Mouse (Mus musculus) G1E (cell line): Measurements from ENCODE around the gene Mia3. TPM values are rescaled to one million over a fixed set of nuclear protein-coding genes. Genes with fewer than 3 reads are reported as not detected.
"Not testable (repeated sequence)": the region's sequence is repeated elsewhere in the genome, so short reads cannot be mapped to it uniquely, and the experiment has no call there.

ENCODE experiments used
- ATAC-seq: 2 replicates; pipeline ENCODE4 v1.8.0; 2016; ENCODE audit warnings: mild to moderate bottlenecking; ENCODE audit not compliant: insufficient number of reproducible peaks, poor library complexity, low FRiP score, severe bottlenecking; ENCODE audit errors: extremely low read depth
- DNase-seq: peaks from one replicate; pipeline ENCODE4 v3.0.0; 2012; ENCODE audit warnings: low spot score
- H3K27me3 ChIP-seq: 2 replicates; pipeline ENCODE4 v1.6.1; 2012; ENCODE audit warnings: mild to moderate bottlenecking, low read length, inconsistent platforms; ENCODE audit not compliant: insufficient read depth
- H3K36me3 ChIP-seq: replicated peaks from 2 replicates; pipeline ENCODE3; 2012; ENCODE audit warnings: mild to moderate bottlenecking, inconsistent platforms
- H3K4me1 ChIP-seq: 2 replicates; pipeline ENCODE4 v1.6.1; 2012; ENCODE audit warnings: low read depth, low read length, inconsistent platforms, mixed read lengths; ENCODE audit not compliant: insufficient read depth
- H3K4me3 ChIP-seq: 2 replicates; pipeline ENCODE4 v1.5.1; 2012; ENCODE audit warnings: low read depth, mild to moderate bottlenecking, inconsistent platforms, low read length, moderate library complexity, mixed read lengths
- H3K9me3 ChIP-seq: replicated peaks from 2 replicates; pipeline ENCODE4 v1.6.1; 2012; ENCODE audit warnings: inconsistent platforms
- CTCF ChIP-seq: IDR thresholded peaks from 2 replicates; pipeline ENCODE4 v1.5.1; 2012; ENCODE audit warnings: low read depth, low read length, inconsistent platforms, mixed read lengths
- GATA1 ChIP-seq: IDR thresholded peaks from 2 replicates; pipeline ENCODE4 v1.6.1; 2012; ENCODE audit warnings: borderline replicate concordance, low read length, inconsistent platforms, mixed read lengths
- GATA2 ChIP-seq: IDR thresholded peaks from 2 replicates; pipeline ENCODE4 v1.6.1; 2012; ENCODE audit warnings: low read depth, low read length, inconsistent platforms, borderline replicate concordance
- POLR2AphosphoS5 ChIP-seq: IDR thresholded peaks from 2 replicates; pipeline ENCODE4 v1.6.1; 2012; ENCODE audit warnings: low read depth, low read length, inconsistent platforms; ENCODE audit not compliant: insufficient replicate concordance
- TAL1 ChIP-seq: conservative IDR thresholded peaks from 2 replicates; pipeline ENCODE4 v1.6.1; 2012; ENCODE audit warnings: low read depth, low read length, inconsistent platforms, mixed read lengths
- polyA plus RNA-seq: library from polyadenylated mRNA; stranded (reverse); fragments of >175 nt; gene quantifications from 2 replicates; pipeline ENCODE4 v1.2.3, GENCODE M21; 2012
- total RNA-seq, 2 experiments: library from RNA; stranded (forward) in 1 of 2; stranded (reverse) in 1 of 2; fragments of 200-1000 nt in 1 of 2; fragments of >200 nt in 1 of 2; fragmentation: Nextera tagmentation in 1 of 2; gene quantifications; 2 replicates each; pipeline ENCODE4 v1.2.3; 2014 to 2017

Mia3 gene
- total RNA-seq (2014; fragmentation: Nextera tagmentation), result 66.7 and 88.9 TPM in 2 replicates
- 60.9 and 72.6 TPM in 2 replicates for total RNA-seq (2017)
- 21.0 and 23.5 TPM in 2 replicates for polyA plus RNA-seq

DNA sequence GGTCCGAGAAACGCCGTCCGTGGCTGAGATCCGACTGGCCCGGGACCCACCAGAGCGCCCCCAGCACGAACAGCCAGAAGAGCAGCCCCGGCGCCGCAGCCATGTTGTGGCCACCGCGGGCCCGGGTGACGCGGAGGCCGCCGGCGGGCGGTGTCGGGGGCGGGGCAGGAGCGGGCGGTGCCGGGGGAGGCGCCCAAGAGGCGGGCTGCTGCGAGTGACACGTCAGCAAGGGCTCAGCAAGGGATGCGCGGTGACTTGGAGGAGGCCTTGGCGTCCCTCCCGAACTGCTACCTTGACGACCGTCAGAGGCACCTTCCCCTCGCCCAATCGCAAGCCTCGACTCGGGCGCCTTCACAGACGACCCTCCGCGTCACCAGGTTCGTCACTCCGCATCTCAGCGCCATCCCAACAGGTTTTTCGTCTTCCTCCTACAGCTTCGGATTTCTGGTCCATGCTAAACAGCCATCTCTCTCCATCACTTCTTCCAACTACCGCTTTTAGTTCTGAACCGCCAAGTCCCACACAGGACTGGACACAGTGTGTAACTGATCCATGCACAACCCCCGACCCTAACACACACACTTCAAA is at the start of gene Mia3:
TSS of gene Mia3 (minus strand) at position 127 of the 588 bp plus-strand sequence.
- H3K4me1 ChIP-seq, result peaks cover 38% of the 10 kb centered on the region
- H3K4me3 ChIP-seq, result peak within 1 kb of the TSS; percentile 94
- ATAC-seq, result peak; percentile 99
- peaks cover 19% of the 10 kb centered on the region for H3K36me3 ChIP-seq
- DNase-seq, result peak; percentile 93
- TF ChIP-seq GATA2 (no peak), TAL1 (no peak), CTCF (no peak), GATA1 (no peak), POLR2AphosphoS5 (no peak)
- peaks cover 20% of the 10 kb centered on the region for H3K27me3 ChIP-seq
- 0 out of 2 replicates have a peak, but pooled peaks cover under 1% of the 10 kb centered on the region for H3K9me3 ChIP-seq

DNA sequence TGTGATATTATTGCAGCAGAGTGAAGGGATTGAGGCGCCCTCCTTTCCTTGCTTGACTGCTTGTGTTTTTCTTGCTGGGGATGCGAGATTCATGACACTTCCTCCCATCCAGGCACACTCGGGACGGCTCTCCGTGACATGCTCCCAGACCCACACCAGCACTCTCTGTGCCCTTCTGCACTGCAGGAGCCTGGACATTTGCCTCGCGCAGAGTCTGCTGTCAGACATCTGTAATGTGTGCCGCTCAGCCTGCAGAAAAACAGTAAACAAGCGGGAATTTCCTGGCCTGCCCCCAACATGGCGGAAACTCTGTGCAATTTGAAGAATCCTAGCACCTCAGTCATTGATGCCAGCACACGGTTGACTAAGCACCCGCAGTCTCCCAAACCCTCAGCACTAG is 48.5 kb upstream of the Mia3 start, which contains the start of gene Hhipl2:
TSS of gene Hhipl2 (plus strand) at position 343 of the 400 bp plus-strand sequence.
- H3K4me3 ChIP-seq, result no peak within 1 kb of the TSS
- ATAC-seq, result no peak
- H3K9me3 ChIP-seq, result peaks cover 1% of the 10 kb centered on the region; the same call in 1 of the 2 replicates
- peaks cover 3% of the 10 kb centered on the region; the same call in 1 of the 2 replicates for H3K27me3 ChIP-seq
- H3K4me1 ChIP-seq, result no peaks in the 10 kb centered on the region
- TF ChIP-seq CTCF, result no peak
- no peak for TF ChIP-seq GATA2
- TF ChIP-seq POLR2AphosphoS5, result no peak
- no peak for TF ChIP-seq GATA1
- TF ChIP-seq TAL1, result no peak
- no peaks in the 10 kb centered on the region for H3K36me3 ChIP-seq
- no peak for DNase-seq

DNA sequence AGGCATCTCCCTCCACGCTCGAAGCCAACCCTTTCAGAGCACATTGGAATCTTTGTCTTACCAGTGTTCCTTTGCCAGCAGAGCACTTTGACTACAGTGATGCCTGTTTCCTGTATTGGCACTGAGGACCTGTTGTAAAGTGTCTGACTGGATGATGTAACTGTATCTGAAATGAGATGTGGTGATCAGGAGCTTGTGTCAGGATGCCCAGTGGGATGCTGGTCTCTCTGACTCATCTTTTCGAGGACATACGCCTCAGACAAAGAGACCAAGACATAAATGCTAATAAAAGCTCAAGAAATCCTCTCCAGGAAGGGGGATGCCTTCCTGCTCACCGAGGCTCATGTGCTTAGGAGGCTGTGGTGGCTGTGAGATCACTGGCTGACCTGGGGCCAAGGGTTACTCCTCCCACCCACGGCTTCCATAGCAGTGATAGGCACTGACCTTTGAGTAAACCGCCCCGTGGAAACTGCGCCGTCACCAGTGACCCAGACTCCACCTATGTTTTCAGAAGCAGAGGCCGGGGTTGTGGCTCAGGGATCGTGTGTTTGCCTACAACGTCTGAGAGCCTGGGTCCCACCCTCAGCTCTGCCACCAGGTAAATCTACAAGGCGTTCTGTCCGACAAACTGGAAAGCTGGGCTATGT is 44.9 kb upstream of the Mia3 start:
- Histone ChIP-seq H3K27me3 (peaks cover 3% of the 10 kb centered on the region; the same call in 1 of the 2 replicates), H3K9me3 (no peaks in the 10 kb centered on the region), H3K36me3 (peaks cover 33% of the 10 kb centered on the region), H3K4me3 (no peak overlapping the region), H3K4me1 (no peaks in the 10 kb centered on the region)
- TF ChIP-seq TAL1 (no peak), CTCF (no peak), GATA2 (no peak), POLR2AphosphoS5 (no peak), GATA1 (no peak)
- DNase-seq, result no peak
- no peak for ATAC-seq

DNA sequence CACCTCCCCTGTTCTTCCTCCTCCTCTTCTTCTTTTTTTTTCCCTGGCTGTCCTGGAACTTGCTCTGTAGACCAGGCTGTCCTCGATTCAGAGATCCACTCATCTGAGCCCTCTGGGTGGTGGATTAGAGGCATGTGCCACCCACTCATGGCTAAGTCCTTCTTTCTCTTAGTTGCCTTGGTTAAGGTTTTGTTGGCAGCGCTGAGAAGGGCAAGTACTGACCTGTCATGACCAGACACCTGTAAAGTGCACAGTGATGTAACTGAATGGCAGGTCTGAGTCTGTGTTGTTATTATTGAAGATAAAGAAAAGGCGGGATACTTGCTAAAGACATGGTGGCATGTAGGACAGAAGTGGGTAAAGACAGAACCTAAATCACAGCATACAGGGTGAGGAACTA is 34.0 kb upstream of the Mia3 start:
- H3K36me3 ChIP-seq, result peaks cover 79% of the 10 kb centered on the region
- no peak for TF ChIP-seq POLR2AphosphoS5
- TF ChIP-seq TAL1, result no peak
- no peak for TF ChIP-seq GATA2
- TF ChIP-seq GATA1, result no peak
- ATAC-seq, result no peak

DNA sequence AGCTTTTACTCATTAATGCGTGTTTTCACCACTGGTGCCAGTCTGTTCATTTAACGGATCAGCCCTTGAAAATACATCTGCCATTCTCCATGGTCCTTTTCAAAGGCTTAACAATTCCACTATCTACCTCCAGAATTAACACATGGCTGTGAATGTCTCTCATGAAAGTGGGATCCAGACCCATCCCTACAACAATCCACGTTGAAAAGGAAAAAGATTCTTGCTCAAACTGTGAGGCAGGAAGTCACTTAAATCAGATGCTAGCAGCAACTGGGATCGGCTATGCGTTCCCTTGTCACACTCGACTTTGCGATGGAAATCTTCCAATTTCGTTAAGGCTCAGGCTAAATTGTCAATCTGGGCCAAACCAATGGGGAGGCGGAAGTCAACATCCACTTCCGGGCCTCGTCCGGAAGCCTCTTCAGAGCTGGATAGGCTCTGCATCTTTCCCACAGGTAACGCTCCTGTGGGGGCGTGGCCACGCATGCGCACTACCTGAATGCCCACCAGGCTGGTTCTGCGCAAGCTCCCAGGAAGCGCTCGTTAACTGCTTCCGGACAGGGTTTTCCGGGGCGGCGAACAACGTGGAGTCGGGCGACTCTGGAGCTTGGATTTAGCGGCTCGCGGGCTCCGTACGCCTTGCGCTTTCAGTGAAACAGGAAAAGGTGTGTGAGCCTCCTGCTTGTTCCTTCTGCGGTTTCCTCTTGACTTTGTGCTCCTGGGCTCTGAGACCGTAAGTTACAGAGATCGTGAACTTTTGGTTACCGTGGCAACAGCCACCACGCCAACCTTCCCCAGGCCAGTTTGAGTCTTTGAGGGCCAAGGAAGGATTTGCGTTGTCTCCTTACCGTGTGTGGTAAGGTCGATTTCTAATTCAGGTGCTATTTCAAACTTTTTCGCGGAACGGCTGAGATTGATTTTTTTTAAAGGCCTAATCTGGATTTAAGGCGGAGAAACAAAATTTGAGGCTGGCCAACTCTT is 19.4 kb upstream of the Mia3 start, which contains the start of gene Taf1a:
TSS of gene Taf1a (plus strand) at position 556 of the 981 bp plus-strand sequence.
- Histone ChIP-seq H3K4me1 (peaks cover 24% of the 10 kb centered on the region), H3K36me3 (peaks cover 28% of the 10 kb centered on the region), H3K27me3 (no peaks in the 10 kb centered on the region), H3K9me3 (no peaks in the 10 kb centered on the region), H3K4me3 (peak within 1 kb of the TSS; percentile 72)
- TF ChIP-seq GATA2, result no peak
- TF ChIP-seq TAL1, result no peak
- TF ChIP-seq POLR2AphosphoS5, result no peak
- TF ChIP-seq GATA1, result no peak
- TF ChIP-seq CTCF, result no peak
- ATAC-seq (peak; percentile 97), DNase-seq (peak; percentile 93)

More for the DNA sequence above, 34.0 kb upstream of the Mia3 start:
- no peaks in the 10 kb centered on the region for H3K9me3 ChIP-seq
- H3K4me1 ChIP-seq, result no peaks in the 10 kb centered on the region
- H3K27me3 ChIP-seq, result no peaks in the 10 kb centered on the region
- no peak for DNase-seq
- no peak overlapping the region for H3K4me3 ChIP-seq

DNA sequence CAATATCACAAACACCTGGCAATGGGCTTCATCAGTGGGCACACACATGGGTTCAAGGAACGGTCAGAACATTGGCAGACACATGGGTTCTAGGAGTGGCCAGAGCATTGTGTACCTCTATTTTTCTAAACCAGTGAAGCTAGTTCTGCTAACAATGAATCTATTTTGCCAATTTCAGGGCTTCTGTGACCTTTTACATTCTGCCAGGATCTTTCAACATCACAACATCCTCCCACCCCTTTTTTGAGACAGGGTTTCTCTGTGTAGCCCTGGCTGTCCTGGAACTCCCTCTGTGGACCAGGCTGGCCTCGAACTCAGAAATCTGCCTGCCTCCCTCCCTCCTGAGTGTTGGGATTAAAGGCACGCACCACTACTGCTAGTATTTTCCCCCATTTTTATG is 18.1 kb upstream of the Mia3 start:
- not testable (repeated sequence) for H3K9me3 ChIP-seq, H3K4me3 ChIP-seq, H3K27me3 ChIP-seq, ATAC-seq, DNase-seq
- peaks cover 19% of the 10 kb centered on the region for H3K36me3 ChIP-seq
- H3K4me1 ChIP-seq, result peaks cover 22% of the 10 kb centered on the region
